Mouse (Mus musculus): Measurements from ENCODE around the gene Tmem184a.

DNA sequence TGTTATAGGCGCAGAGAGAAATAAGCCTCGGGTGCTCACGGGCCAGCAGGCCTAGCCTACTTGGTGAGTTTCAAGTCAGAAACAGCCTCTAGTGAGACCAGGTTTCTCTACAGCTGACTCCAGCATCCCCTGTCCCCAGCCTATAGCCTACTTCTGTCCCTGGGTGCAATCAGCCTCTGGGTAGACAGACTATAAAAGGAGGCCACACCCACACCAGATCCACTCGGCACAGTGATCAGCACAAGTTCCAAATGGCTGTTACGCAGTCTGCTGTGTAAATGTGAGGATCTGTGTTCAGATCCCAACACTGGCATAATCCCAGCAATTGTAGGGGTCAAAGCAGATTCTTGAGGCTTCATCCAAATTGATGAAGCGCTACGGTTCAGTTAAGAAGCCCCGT is 16.6 kb downstream of the Tmem184a start:
- TF ChIP-seq ZNF384 (IDR thresholded peaks at IDR 0.05; ENCODE audit: low read depth, low read length) (no peak), ZC3H11A (IDR thresholded peaks at IDR 0.05; ENCODE audit: borderline replicate concordance, low read depth, low read length) (no peak), HCFC1 (IDR thresholded peaks at IDR 0.05; ENCODE audit: borderline replicate concordance, insufficient read depth, low read length) (no peak)
